Mouse (Mus musculus) erythroblast, embryonic 14.5 days (primary cell): Measurements from ENCODE around the gene Cpne1.

Source experiments
- GATA1 ChIP-seq: IDR thresholded peaks from 2 replicates; pipeline ENCODE4 v1.6.1; 2012; ENCODE audit warnings: low read length, inconsistent platforms, mixed read lengths
- TAL1 ChIP-seq: IDR thresholded peaks from 3 replicates; pipeline ENCODE4 v1.6.1; 2012; ENCODE audit warnings: low read length, inconsistent platforms, mixed read lengths

- TF ChIP-seq GATA1, result no peak
- TF ChIP-seq TAL1, result no peak
Observed at GRCm38 (mm10) chr2:156091926-156092325, 19.8 kb downstream of the Cpne1 start.
